In genomic region chr6:51514860-51515259, GRCm38 (mm10) we compare ENCODE assay signal across 24 mouse cellular contexts.
"Had no signal": no experiment of that assay in that cellular context is flagged by ENCODE, and none has a peak within 500 bp of the region (broad histone marks: within the 10 kb centered on the region; RNA-seq: fewer than 3 reads in every experiment).

No protein-coding gene starts in this region.

- DNase-seq: cerebellum, adult 9-11 months; cerebellum, postnatal 10 days; cerebellum, postnatal 14 days; cerebellum, postnatal 25 days; cerebellum, postnatal 36 days; embryo, embryonic 11 days; forebrain, postnatal 0 days; gastrocnemius, postnatal 10 days; gastrocnemius, postnatal 14 days; gastrocnemius, postnatal 25 days; gastrocnemius, postnatal 36 days; heart, adult 11 months; heart, adult 18-20 months; heart, adult 2 months had no signal

- H3K27ac ChIP-seq: embryonic facial prominence, embryonic 10.5 days; embryonic facial prominence, embryonic 12.5 days; embryonic facial prominence, embryonic 13.5 days; embryonic facial prominence, embryonic 15.5 days; forebrain, embryonic 10.5 days; forebrain, embryonic 12.5 days; forebrain, embryonic 13.5 days; forebrain, embryonic 15.5 days; heart, adult 2 months; heart, embryonic 10.5 days had no signal

- H3K4me3 ChIP-seq: embryonic facial prominence, embryonic 10.5 days; embryonic facial prominence, embryonic 12.5 days; embryonic facial prominence, embryonic 13.5 days; embryonic facial prominence, embryonic 15.5 days; erythroblast, embryonic 14.5 days; forebrain, embryonic 10.5 days; forebrain, embryonic 12.5 days; forebrain, embryonic 13.5 days; forebrain, embryonic 15.5 days; heart, adult 2 months; heart, embryonic 10.5 days had no signal
